Mouse (Mus musculus) layer of hippocampus, postnatal 14 days (tissue): Measurements from ENCODE around the gene Mpzl3. TPM values are rescaled to one million over a fixed set of nuclear protein-coding genes. Genes with fewer than 3 reads are reported as not detected.

Experiments
- DNase-seq, 2 experiments: peaks; one replicate each; pipeline ENCODE4 v3.0.0; 2021 to 2022; ENCODE audit warnings: low spot score in 2 of 2, mixed read lengths in 1 of 2
- total RNA-seq, 2 experiments: library from RNA; stranded (reverse); gene quantifications; 2 replicates each; pipeline ENCODE4 v1.2.3; 2021

The Mpzl3 gene
- total RNA-seq, 2 experiments from 2014 or later, result 5.7 to 5.8 TPM

GRCm38 (mm10) chr9:45097877-45098276, 42.9 kb downstream of the Mpzl3 start:
- DNase-seq, result no peak

- DNase-seq, result no peak
These were observed 43.4 kb downstream of the Mpzl3 start for GRCm38 (mm10) chr9:45098426-45098825.

- DNase-seq, result no peak
These were observed 47.5 kb downstream of the Mpzl3 start for GRCm38 (mm10) chr9:45102528-45102927.

GRCm38 (mm10) chr9:45103211-45103979, 48.4 kb downstream of the Mpzl3 start:
- DNase-seq, result no peak

DNA sequence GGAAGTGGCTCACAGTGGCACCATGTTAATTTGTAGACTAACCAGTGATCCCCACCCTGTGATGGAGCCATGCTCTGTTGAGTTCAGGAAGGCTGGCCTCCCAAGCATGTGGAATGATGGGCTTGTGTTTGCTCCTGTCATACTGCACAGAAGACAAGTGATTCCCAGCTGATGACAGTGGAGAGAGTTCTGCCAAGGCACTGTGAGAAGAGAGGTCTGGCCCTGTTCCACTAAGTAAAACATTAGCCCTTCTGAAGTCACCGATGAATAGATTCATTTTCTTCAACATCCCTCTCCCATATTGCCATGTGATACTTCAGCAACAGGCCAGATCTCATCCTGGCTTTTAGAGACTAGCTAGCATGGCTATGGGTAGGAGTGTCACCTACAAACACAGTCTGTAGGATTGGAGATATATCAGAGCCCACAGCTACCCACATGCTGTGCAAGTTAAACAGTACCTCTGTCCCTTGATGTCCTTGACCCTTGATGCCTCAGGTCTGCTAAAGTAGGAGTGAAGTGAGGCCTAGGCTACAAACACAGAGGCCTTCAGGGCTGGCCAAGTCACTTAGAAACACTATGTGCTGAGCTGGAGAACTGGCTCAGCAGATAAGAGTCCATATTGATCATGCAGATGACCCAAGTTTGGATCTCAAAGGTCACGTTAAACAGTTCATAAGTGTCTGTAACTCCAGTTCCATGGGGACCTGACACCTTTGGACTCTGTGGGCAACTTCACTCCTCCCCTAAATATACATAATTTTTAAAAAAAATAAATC, 50.8 kb downstream of the Mpzl3 start:
- DNase-seq, result no peak

GRCm38 (mm10) chr9:45115706-45116105, 60.7 kb downstream of the Mpzl3 start:
- peak; percentile 34 to 62 for DNase-seq

- DNase-seq, result no peak
These were observed 61.8 kb downstream of the Mpzl3 start for GRCm38 (mm10) chr9:45116819-45117218.

- DNase-seq, result peak in 1 of 2 experiments; percentile 45
These were observed 62.9 kb downstream of the Mpzl3 start, which contains the start of gene Scn2b for GRCm38 (mm10) chr9:45117741-45118431. Gene Scn2b (plus strand): TSS chr9:45117782.

DNA sequence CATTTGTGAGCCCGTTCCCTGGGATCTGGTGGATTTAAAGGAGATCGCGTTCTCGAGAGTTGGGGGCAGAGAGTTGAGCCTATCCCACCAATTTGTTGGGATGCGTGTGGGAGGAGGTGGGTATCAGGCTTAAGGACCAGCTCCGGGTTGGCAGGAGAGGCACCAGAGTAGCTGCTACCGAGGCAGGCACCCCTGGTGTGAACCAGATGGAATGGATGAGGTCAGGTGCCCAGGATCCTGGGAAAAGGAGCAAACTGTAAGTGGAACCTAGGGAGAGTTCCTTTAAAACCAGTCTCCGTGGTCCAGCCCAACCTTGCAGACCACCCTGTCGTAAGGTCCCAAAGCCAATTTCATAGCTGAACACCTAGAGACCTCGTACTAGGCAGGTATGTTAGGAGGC, 63.6 kb downstream of the Mpzl3 start:
- DNase-seq, result peak in 1 of 2 experiments; percentile 12

DNA sequence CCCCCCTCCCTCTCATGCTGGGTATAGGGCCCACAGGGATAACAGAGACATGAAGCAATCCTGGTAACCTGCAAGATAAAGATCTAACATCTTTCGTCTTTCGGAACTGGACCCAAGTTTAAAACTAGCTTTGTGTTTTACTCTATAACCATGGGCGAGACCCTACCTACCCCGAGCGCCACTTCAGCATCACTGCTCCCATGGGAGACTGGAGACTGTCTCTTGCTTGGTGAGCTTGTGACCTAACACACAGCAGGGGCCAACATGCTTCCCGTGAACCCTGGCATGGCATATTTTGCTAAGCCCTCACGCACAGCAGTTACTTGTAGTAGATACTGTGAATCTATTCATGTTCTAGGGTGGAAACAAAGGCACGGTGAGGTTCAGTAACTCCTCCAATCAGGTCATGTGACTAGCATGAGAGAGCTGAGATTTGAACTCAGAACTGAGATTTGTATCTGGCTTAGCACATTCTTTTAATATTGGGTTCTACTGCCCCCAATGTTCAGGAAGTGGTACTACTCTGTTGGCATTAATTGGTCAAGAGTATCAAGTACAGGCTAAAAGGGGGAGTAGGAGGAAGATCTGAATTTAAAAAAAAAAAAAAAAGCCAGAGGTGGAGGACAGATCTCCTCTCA, 64.4 kb downstream of the Mpzl3 start:
- no peak for DNase-seq

DNA sequence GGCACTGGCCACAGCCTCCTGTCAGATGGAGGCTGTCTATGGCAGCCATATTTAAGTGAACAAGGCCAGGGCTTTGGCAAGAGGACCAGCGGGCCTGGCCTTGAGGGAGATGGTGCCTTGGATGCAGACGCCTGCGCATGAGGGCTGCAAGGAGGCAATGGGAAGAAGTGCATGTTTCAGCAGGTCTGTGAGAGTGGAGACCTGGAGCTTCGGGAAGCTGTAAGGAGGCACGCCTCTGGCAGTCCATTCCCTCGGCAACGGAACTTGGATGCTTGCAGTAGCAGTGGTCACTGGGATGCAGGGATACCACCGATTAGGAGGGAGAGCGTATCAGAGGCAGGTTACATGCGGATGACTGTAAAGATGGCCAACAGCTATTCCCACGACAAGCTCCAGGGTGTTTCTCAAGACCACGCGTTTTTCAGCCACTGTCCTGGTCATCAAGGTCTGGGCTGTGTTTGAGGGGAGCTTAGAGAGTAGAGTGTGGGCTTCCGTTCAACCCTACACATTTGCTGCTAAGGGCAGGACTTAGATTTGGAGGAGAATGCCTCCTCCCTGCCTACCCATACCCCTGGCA, 65.1 kb downstream of the Mpzl3 start:
- no peak for DNase-seq

GRCm38 (mm10) chr9:45120567-45120966, 65.6 kb downstream of the Mpzl3 start:
- no peak for DNase-seq

DNA sequence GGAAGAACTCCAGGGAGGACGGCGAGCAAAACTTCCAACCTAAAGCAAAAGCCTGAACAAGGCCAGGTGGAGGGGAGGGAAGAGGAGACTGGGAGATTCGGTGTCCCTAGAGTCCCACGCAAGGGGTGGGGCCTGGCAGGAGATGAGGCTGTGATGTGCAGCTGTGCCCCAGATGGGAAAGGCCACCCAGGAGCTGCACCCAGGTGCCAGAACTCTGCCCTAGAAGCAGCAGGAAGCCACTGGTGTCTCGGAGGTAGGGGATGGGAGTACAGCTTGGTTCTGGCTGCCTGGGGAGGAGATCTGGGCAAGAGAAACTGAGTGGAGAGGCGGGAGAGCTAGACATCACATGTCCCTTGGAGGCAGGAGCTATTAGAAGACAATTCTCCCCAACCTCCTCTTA, 66.0 kb downstream of the Mpzl3 start:
- peak; percentile 20 to 30 for DNase-seq

DNA sequence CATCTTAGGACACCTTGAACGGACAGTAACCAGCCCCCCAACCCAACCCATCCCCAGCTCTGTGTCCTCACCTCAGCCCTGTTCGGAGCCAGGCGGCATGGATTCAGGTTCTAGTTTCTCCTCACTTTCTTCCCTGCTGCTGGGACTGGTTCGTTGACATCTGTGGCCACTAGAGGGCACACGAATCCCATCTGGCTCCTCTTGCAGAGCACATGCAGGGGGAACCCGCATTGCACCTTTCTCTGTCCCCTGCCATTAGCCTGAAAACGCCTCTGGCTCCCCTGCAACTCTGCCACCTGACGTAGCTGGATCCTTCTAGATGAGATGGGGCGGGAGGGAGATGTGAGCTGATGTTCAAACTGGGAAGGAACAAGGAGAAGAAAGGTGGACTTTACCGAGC, 66.8 kb downstream of the Mpzl3 start:
- peak; percentile 76 to 80 for DNase-seq

- DNase-seq, result peak; percentile 63 to 77
These were observed 67.3 kb downstream of the Mpzl3 start for GRCm38 (mm10) chr9:45122209-45122761.

- DNase-seq, result no peak
These were observed 70.2 kb downstream of the Mpzl3 start for GRCm38 (mm10) chr9:45125211-45125610.

DNA sequence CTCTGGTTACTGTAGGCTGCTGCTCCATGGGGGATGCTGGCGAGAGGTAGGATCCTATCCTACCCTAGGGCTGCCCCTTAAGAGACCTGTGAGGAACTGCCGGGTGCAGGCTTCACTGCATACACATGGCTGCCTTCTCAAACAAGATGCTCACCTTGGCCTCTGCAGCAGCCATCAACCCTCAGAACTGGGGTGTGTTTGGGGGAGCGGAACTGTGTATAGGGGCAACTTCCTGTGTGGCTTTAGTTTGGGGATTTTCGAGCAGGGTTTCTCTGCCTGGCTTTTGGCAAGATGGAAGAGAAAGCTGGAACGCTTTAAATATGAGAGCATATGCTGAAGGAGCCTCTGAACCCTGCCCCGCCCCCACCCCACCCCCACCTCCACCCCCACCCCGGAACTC, 72.0 kb downstream of the Mpzl3 start:
- DNase-seq, result no peak
